Mouse (Mus musculus) CH12.LX (cell line): Measurements from ENCODE around the gene Zeb2. TPM values are rescaled to one million over a fixed set of nuclear protein-coding genes. Genes with fewer than 3 reads are reported as not detected.

Experiments used
- DNase-seq: peaks from one replicate; pipeline ENCODE4 v3.0.0-alpha.2; 2013; ENCODE audit errors: extremely low read depth
- H3K27ac ChIP-seq: 2 replicates; pipeline ENCODE4 v1.5.1; 2012; ENCODE audit warnings: low read depth, mild to moderate bottlenecking, control low read depth, moderate library complexity; ENCODE audit not compliant: insufficient read depth
- H3K27me3 ChIP-seq: replicated peaks from 2 replicates; pipeline ENCODE3; 2012; ENCODE audit warnings: inconsistent platforms
- H3K36me3 ChIP-seq, 2 experiments: replicated peaks in 1 of 2; 2 replicates each; pipeline versions ENCODE3 to v1.6.1; 2012; ENCODE audit warnings: inconsistent platforms in 1 of 2, low read length in 1 of 2, mild to moderate bottlenecking in 1 of 2, mixed read lengths in 1 of 2, moderate library complexity in 1 of 2; ENCODE audit not compliant: control insufficient read depth in 1 of 2, insufficient read depth in 1 of 2
- H3K4me1 ChIP-seq, 2 experiments: 2 replicates each; pipeline ENCODE4 v1.6.1; 2012; ENCODE audit warnings: inconsistent platforms in 1 of 2, moderate library complexity in 1 of 2; ENCODE audit not compliant: insufficient read depth in 2 of 2, control insufficient read depth in 1 of 2
- H3K4me2 ChIP-seq: 2 replicates; pipeline ENCODE4 v1.6.1; 2012; ENCODE audit warnings: low read depth, mild to moderate bottlenecking, control low read depth; ENCODE audit not compliant: poor library complexity, insufficient read depth, severe bottlenecking
- H3K4me3 ChIP-seq, 3 experiments: fragments of 150-350 bp in 1 of 3; sonication (generic) in 1 of 3; replicated peaks in 1 of 3; 2 replicates each; pipeline versions ENCODE3 to v1.5.1; 2011 to 2012; ENCODE audit warnings: low read depth in 2 of 3, low read length in 2 of 3, mild to moderate bottlenecking in 2 of 3, moderate library complexity in 2 of 3, control low read depth in 1 of 3, improper control_type of control experiment in 1 of 3, inconsistent platforms in 1 of 3, mixed read lengths in 1 of 3; ENCODE audit not compliant: poor library complexity in 1 of 3
- H3K79me2 ChIP-seq: replicated peaks from 2 replicates; pipeline ENCODE4 v1.6.1; 2012; ENCODE audit warnings: mild to moderate bottlenecking, moderate library complexity; ENCODE audit not compliant: control insufficient read depth, poor library complexity, insufficient read depth, severe bottlenecking; ENCODE audit errors: extremely low read depth
- H3K9ac ChIP-seq: 2 replicates; pipeline ENCODE4 v1.6.1; 2012; ENCODE audit warnings: low read depth, mild to moderate bottlenecking, control low read depth, moderate library complexity; ENCODE audit not compliant: insufficient read depth
- H3K9me3 ChIP-seq: replicated peaks from 2 replicates; pipeline ENCODE3; 2012; ENCODE audit warnings: low read length, inconsistent platforms, mixed read lengths
- BHLHE40 ChIP-seq: IDR thresholded peaks from 2 replicates; pipeline ENCODE4 v1.6.1; 2011; ENCODE audit warnings: mild to moderate bottlenecking, low read depth, low read length, improper control_type of control experiment
- CHD2 ChIP-seq: IDR thresholded peaks from 2 replicates; pipeline ENCODE4 v1.6.1; 2011; ENCODE audit warnings: low read length, improper control_type of control experiment
- CTCF ChIP-seq, 2 experiments: IDR thresholded peaks in 1 of 2; conservative IDR thresholded peaks in 1 of 2; 2 replicates each; pipeline ENCODE4 v1.5.1; 2011 to 2012; ENCODE audit warnings: low read depth in 2 of 2, low read length in 2 of 2, improper control_type of control experiment in 1 of 2, inconsistent platforms in 1 of 2, mild to moderate bottlenecking in 1 of 2, moderate library complexity in 1 of 2
- E2F4 ChIP-seq: IDR thresholded peaks from 2 replicates; pipeline ENCODE4 v1.6.1; 2011; ENCODE audit warnings: low read depth, low read length, improper control_type of control experiment; ENCODE audit not compliant: insufficient replicate concordance
- ELF1 ChIP-seq: IDR thresholded peaks from 2 replicates; pipeline ENCODE4 v1.6.1; 2014; ENCODE audit warnings: low read depth, mild to moderate bottlenecking, inconsistent platforms, low read length, improper control_type of control experiment
- EP300 ChIP-seq: IDR thresholded peaks from 2 replicates; pipeline ENCODE4 v1.6.1; 2011; ENCODE audit warnings: low read length, improper control_type of control experiment
- ETS1 ChIP-seq: conservative IDR thresholded peaks from 2 replicates; pipeline ENCODE4 v1.6.1; 2012; ENCODE audit warnings: low read depth, mild to moderate bottlenecking, inconsistent platforms, low read length, improper control_type of control experiment, moderate library complexity
- HCFC1 ChIP-seq: IDR thresholded peaks from 2 replicates; pipeline ENCODE4 v1.6.1; 2012; ENCODE audit warnings: low read depth, mild to moderate bottlenecking, inconsistent platforms, low read length, improper control_type of control experiment
- IRF4 ChIP-seq: IDR thresholded peaks from 2 replicates; pipeline ENCODE4 v1.6.1; 2014; ENCODE audit warnings: low read depth, mild to moderate bottlenecking, inconsistent platforms, low read length, improper control_type of control experiment
- MAFK ChIP-seq: IDR thresholded peaks from 2 replicates; pipeline ENCODE4 v1.6.1; 2011; ENCODE audit warnings: low read length, improper control_type of control experiment; ENCODE audit not compliant: insufficient replicate concordance
- MAX ChIP-seq: IDR thresholded peaks from 2 replicates; pipeline ENCODE4 v1.6.1; 2011; ENCODE audit warnings: low read length, improper control_type of control experiment
- MAZ ChIP-seq: IDR thresholded peaks from 2 replicates; pipeline ENCODE4 v1.6.1; 2012; ENCODE audit warnings: low read depth, mild to moderate bottlenecking, inconsistent platforms, low read length, improper control_type of control experiment, moderate library complexity
- MXI1 ChIP-seq: IDR thresholded peaks from 2 replicates; pipeline ENCODE4 v1.6.1; 2011; ENCODE audit warnings: mild to moderate bottlenecking, low read depth, low read length, improper control_type of control experiment
- POLR2A ChIP-seq: IDR thresholded peaks from 2 replicates; pipeline ENCODE4 v1.6.1; 2011; ENCODE audit warnings: low read depth, mild to moderate bottlenecking, improper control_type of control experiment, low read length
- SIN3A ChIP-seq: IDR thresholded peaks from 2 replicates; pipeline ENCODE4 v1.6.1; 2012; ENCODE audit warnings: low read length, improper control_type of control experiment, inconsistent platforms
- TBP ChIP-seq: conservative IDR thresholded peaks from 2 replicates; pipeline ENCODE4 v1.6.1; 2011; ENCODE audit warnings: low read depth, low read length, improper control_type of control experiment
- TCF12 ChIP-seq: IDR thresholded peaks from 2 replicates; pipeline ENCODE4 v1.6.1; 2014; ENCODE audit warnings: low read depth, mild to moderate bottlenecking, inconsistent platforms, low read length, improper control_type of control experiment
- UBTF ChIP-seq: IDR thresholded peaks from 2 replicates; pipeline ENCODE4 v1.6.1; 2012; ENCODE audit warnings: low read depth, mild to moderate bottlenecking, inconsistent platforms, low read length, improper control_type of control experiment, moderate library complexity
- USF1 ChIP-seq: IDR thresholded peaks from 2 replicates; pipeline ENCODE4 v1.6.1; 2014; ENCODE audit warnings: low read depth, mild to moderate bottlenecking, inconsistent platforms, low read length, improper control_type of control experiment
- USF2 ChIP-seq: conservative IDR thresholded peaks from 2 replicates; pipeline ENCODE4 v1.6.1; 2011; ENCODE audit warnings: low read depth, low read length, improper control_type of control experiment
- ZC3H11A ChIP-seq: IDR thresholded peaks from 2 replicates; pipeline ENCODE4 v1.6.1; 2012; ENCODE audit warnings: low read depth, mild to moderate bottlenecking, inconsistent platforms, low read length, improper control_type of control experiment
- ZKSCAN1 ChIP-seq: IDR thresholded peaks from 2 replicates; pipeline ENCODE4 v1.6.1; 2012; ENCODE audit warnings: low read depth, inconsistent platforms, low read length, improper control_type of control experiment, borderline replicate concordance
- ZNF384 ChIP-seq: IDR thresholded peaks from 2 replicates; pipeline ENCODE4 v1.6.1; 2012; ENCODE audit warnings: low read depth, low read length, improper control_type of control experiment, inconsistent platforms
- dilution Hi-C: fragments of 300-500 bp; cut with MboI; formaldehyde crosslinking; loops from 2 replicates; pipeline ENCODE4 v1.14.3; 2020; ENCODE audit warnings: low sequenced_read_pairs; ENCODE audit not compliant: extremely low pct_unique_long_range_greater_than_20kb, extremely low pct_ligation_motif_present
- in situ Hi-C: fragments of 300-500 bp; cut with MboI; formaldehyde crosslinking; loops from 3 replicates; pipeline ENCODE4 v1.14.3; 2019; ENCODE audit warnings: low sequenced_read_pairs, low pct_ligation_motif_present, low pct_unique_long_range_greater_than_20kb, mixed read lengths
- polyA plus RNA-seq: library from polyadenylated mRNA; unstranded; fragments of >175 nt; gene quantifications from 2 replicates; pipeline ENCODE4 v1.2.1, GENCODE M21; 2012; ENCODE audit warnings: low read depth; ENCODE audit not compliant: insufficient read length
- total RNA-seq, 2 experiments: library from RNA; depleted of rRNA; stranded (reverse); fragments of 300-350 nt in 1 of 2; fragments of >200 nt in 1 of 2; gene quantifications; 2 replicates each; pipeline ENCODE4 v1.2.3; 2012 to 2014

The Zeb2 gene
- total and polyA plus RNA-seq, 3 experiments: 12.9 to 25.8 (median 20.8) TPM

DNA sequence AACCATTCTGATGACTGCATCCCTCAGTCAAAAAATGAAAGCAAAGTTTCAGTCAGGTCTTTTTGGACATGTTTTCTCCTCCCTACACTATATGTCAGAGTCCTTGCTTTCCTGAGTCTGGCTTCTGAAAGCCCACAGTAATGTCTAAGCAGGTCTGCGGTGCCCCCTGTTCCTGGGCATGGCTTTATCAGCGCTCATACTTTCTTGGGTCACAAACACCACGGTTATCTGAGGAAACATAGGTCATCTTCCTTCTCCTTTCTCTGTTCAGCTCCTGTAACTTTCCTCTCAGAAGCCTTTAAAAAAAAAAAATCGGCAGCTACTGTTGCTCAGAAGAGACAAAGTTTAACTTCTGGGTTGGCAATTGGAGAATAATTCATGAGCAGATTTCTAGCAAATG lies 17.2 kb downstream of the Zeb2 start:
- in situ Hi-C loops: loop anchor here (10.0 to 25.0 kb wide), 3 partner anchors 175 to 1337 kb away; partner anchors contain the start of gene Gtdc1
- TF ChIP-seq ZNF384: peak; percentile 85
- TF ChIP-seq POLR2A: 0 out of 2 replicates have a peak, but pooled peaks have one; percentile 20
- no peak for TF ChIP-seq CHD2
- TF ChIP-seq ETS1: no peak
- no peak for TF ChIP-seq CTCF (conservative IDR thresholded peaks at IDR 0.05 in 1 of 2, IDR thresholded peaks at IDR 0.05 in 1 of 2; ENCODE audit: low read depth in 2 of 2, low read length in 2 of 2)
- H3K4me1 ChIP-seq: peaks cover 6 to 70% of the 10 kb centered on the region in 2 experiments; a peak in 3 of 4 replicates
- peak overlapping the region; percentile 68; the same call in 1 of the 2 replicates for H3K27ac ChIP-seq
- H3K4me2 ChIP-seq: peak overlapping the region; percentile 80
- no peaks in the 10 kb centered on the region for H3K27me3 ChIP-seq
- H3K4me3 ChIP-seq: peak overlapping the region in 1 of 3 experiments; percentile 8
- dilution Hi-C loops: no loop called here
- H3K36me3 ChIP-seq: peaks cover 7 to 15% of the 10 kb centered on the region in 2 experiments
- no peak for DNase-seq
- peaks cover 88% of the 10 kb centered on the region for H3K79me2 ChIP-seq
- H3K9me3 ChIP-seq: no peaks in the 10 kb centered on the region
- H3K9ac ChIP-seq: peak overlapping the region; percentile 62

DNA sequence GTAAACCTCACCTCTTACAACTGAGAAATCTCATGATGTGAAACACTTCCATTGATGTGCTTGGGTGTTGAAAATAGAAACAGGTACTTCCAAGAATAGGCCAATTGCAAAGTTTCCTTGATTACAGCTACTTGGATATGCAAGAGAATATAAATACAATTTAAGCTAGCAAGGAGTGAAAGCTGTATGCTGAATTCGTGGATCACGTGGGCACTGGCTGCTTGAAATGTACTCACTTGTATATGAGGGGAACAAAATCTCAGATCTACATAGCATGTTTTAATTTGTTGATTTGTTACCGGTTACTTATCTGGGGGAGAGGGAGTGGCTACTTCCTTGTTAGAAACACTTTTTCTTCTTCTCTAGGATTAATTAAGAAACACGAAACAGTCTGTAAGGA lies 18.1 kb downstream of the Zeb2 start:
- H3K36me3 ChIP-seq: peaks cover 15 to 23% of the 10 kb centered on the region in 2 experiments
- no peak overlapping the region for H3K27ac ChIP-seq
- H3K79me2 ChIP-seq: peaks cover 88% of the 10 kb centered on the region
- no peak for DNase-seq
- H3K4me2 ChIP-seq: peak overlapping the region; percentile 83; the same call in 1 of the 2 replicates
- TF ChIP-seq SIN3A (peak; percentile 37; the same call in 1 of the 2 replicates), MAZ (no peak), EP300 (0 out of 2 replicates have a peak, but pooled peaks have one; percentile 10), CTCF (conservative IDR thresholded peaks at IDR 0.05 in 1 of 2, IDR thresholded peaks at IDR 0.05 in 1 of 2; ENCODE audit: low read depth in 2 of 2, low read length in 2 of 2) (no peak), HCFC1 (no peak), ZC3H11A (no peak), UBTF (no peak), USF1 (peak; percentile 41), MAFK (no peak), TBP (no peak), MAX (no peak), IRF4 (no peak), USF2 (peak; percentile 43; the same call in 1 of the 2 replicates), E2F4 (no peak), ZKSCAN1 (no peak), BHLHE40 (peak; percentile 29; the same call in 1 of the 2 replicates), MXI1 (no peak; the same call in 1 of the 2 replicates), ETS1 (no peak), TCF12 (no peak), ELF1 (no peak)
- TF ChIP-seq, all 38 proteins: peak for 5
- in situ Hi-C loops (no loop called here), dilution Hi-C loops (no loop called here)
- H3K4me1 ChIP-seq: peaks cover 12 to 74% of the 10 kb centered on the region in 2 experiments; a peak in 3 of 4 replicates
- H3K27me3 ChIP-seq: no peaks in the 10 kb centered on the region
- H3K9me3 ChIP-seq: no peaks in the 10 kb centered on the region
- H3K4me3 ChIP-seq: no peak overlapping the region
- peak overlapping the region; percentile 66 for H3K9ac ChIP-seq
